Mouse (Mus musculus): ENCODE data around the gene Hbb-bs. TPM values are rescaled to one million over a fixed set of nuclear protein-coding genes. Genes with fewer than 3 reads are reported as not detected.
"Not testable (repeated sequence)": the region's sequence is repeated elsewhere in the genome, so short reads cannot be mapped to it uniquely, and the experiment has no call there.

Gene Hbb-bs
- total and polyA plus RNA-seq, 2 experiments from 2014 or later = 757 to 815 TPM

- no peak overlapping the region for H3K9ac ChIP-seq
- WGBS = 88% methylated on average over 1 of the region's 1 CpGs
These were observed 16.6 kb downstream of the Hbb-bs start for GRCm38 (mm10) chr7:103811223-103811845.

GRCm38 (mm10) chr7:103810746-103811145 lies 17.1 kb downstream of the Hbb-bs start:
- no peaks in the 10 kb centered on the region for H3K9me3 ChIP-seq (ENCODE audit: low read length)
- no peaks in the 10 kb centered on the region for H3K36me3 ChIP-seq (ENCODE audit: insufficient read depth)
- DNase-seq (no peak), ATAC-seq (no peak)
- WGBS = 81% methylated on average over 3 of the region's 3 CpGs
- H3K27ac ChIP-seq (ENCODE audit: low read depth, low read length) = no peak overlapping the region
- no peak for TF ChIP-seq CTCF (IDR thresholded peaks at IDR 0.05; ENCODE audit: low read depth)
- H3K9ac ChIP-seq = no peak overlapping the region
- H3K4me1 ChIP-seq (ENCODE audit: insufficient read depth) = no peaks in the 10 kb centered on the region
- H3K4me2 ChIP-seq (ENCODE audit: low read depth) = no peak overlapping the region
- H3K4me3 ChIP-seq (ENCODE audit: low read depth, low read length) = no peak overlapping the region
- H3K27me3 ChIP-seq (ENCODE audit: insufficient read depth, low read length) = no peaks in the 10 kb centered on the region

More at GRCm38 (mm10) chr7:103811223-103811845, 16.6 kb downstream of the Hbb-bs start:
- no peak overlapping the region for H3K4me2 ChIP-seq (ENCODE audit: low read depth)
- no peak for DNase-seq
- TF ChIP-seq CTCF (IDR thresholded peaks at IDR 0.05; ENCODE audit: low read depth) = no peak
- no peaks in the 10 kb centered on the region for H3K9me3 ChIP-seq (ENCODE audit: low read length)
- H3K36me3 ChIP-seq (ENCODE audit: insufficient read depth) = no peaks in the 10 kb centered on the region
- no peak for ATAC-seq
- no peak overlapping the region for H3K27ac ChIP-seq (ENCODE audit: low read depth, low read length)
- no peaks in the 10 kb centered on the region for H3K4me1 ChIP-seq (ENCODE audit: insufficient read depth)
- H3K27me3 ChIP-seq (ENCODE audit: insufficient read depth, low read length) = no peaks in the 10 kb centered on the region
- H3K4me3 ChIP-seq (ENCODE audit: low read depth, low read length) = no peak overlapping the region

GRCm38 (mm10) chr7:103810296-103810695 lies 17.6 kb downstream of the Hbb-bs start:
- WGBS = 81% methylated on average over 1 of the region's 1 CpGs
- TF ChIP-seq CTCF (IDR thresholded peaks at IDR 0.05; ENCODE audit: low read depth) = no peak
- Histone ChIP-seq H3K36me3 (ENCODE audit: insufficient read depth) (no peaks in the 10 kb centered on the region), H3K27me3 (ENCODE audit: insufficient read depth, low read length) (no peaks in the 10 kb centered on the region), H3K27ac (ENCODE audit: low read depth, low read length) (no peak overlapping the region), H3K4me3 (ENCODE audit: low read depth, low read length) (no peak overlapping the region), H3K4me1 (ENCODE audit: insufficient read depth) (no peaks in the 10 kb centered on the region), H3K9me3 (ENCODE audit: low read length) (no peaks in the 10 kb centered on the region), H3K4me2 (ENCODE audit: low read depth) (no peak overlapping the region), H3K9ac (no peak overlapping the region)
- DNase-seq (no peak), ATAC-seq (no peak)

- DNase-seq (no peak), ATAC-seq (no peak)
- Histone ChIP-seq H3K4me2 (ENCODE audit: low read depth) (no peak overlapping the region), H3K9ac (no peak overlapping the region), H3K4me3 (ENCODE audit: low read depth, low read length) (no peak overlapping the region), H3K4me1 (ENCODE audit: insufficient read depth) (no peaks in the 10 kb centered on the region), H3K27me3 (ENCODE audit: insufficient read depth, low read length) (no peaks in the 10 kb centered on the region), H3K9me3 (ENCODE audit: low read length) (no peaks in the 10 kb centered on the region), H3K36me3 (ENCODE audit: insufficient read depth) (no peaks in the 10 kb centered on the region), H3K27ac (ENCODE audit: low read depth, low read length) (no peak overlapping the region)
- 67% methylated on average over 1 of the region's 1 CpGs for WGBS
- no peak for TF ChIP-seq CTCF (IDR thresholded peaks at IDR 0.05; ENCODE audit: low read depth)
These were observed 18.1 kb downstream of the Hbb-bs start for GRCm38 (mm10) chr7:103809801-103810155.

- H3K9ac ChIP-seq = no peak overlapping the region
- H3K4me3 ChIP-seq (ENCODE audit: low read depth, low read length) = no peak overlapping the region
- no peaks in the 10 kb centered on the region for H3K9me3 ChIP-seq (ENCODE audit: low read length)
- no peak overlapping the region for H3K4me2 ChIP-seq (ENCODE audit: low read depth)
- 74% methylated on average over 5 of the region's 5 CpGs for whole genome bisulfite sequencing
- ATAC-seq = no peak
- DNase-seq = no peak
- no peak overlapping the region for H3K27ac ChIP-seq (ENCODE audit: low read depth, low read length)
- H3K27me3 ChIP-seq (ENCODE audit: insufficient read depth, low read length) = no peaks in the 10 kb centered on the region
- H3K4me1 ChIP-seq (ENCODE audit: insufficient read depth) = no peaks in the 10 kb centered on the region
- no peak for TF ChIP-seq CTCF (IDR thresholded peaks at IDR 0.05; ENCODE audit: low read depth)
- no peaks in the 10 kb centered on the region for H3K36me3 ChIP-seq (ENCODE audit: insufficient read depth)
These were observed 18.7 kb downstream of the Hbb-bs start for GRCm38 (mm10) chr7:103808971-103809800.

- H3K27ac ChIP-seq (ENCODE audit: low read depth, low read length); H3K4me2 ChIP-seq (ENCODE audit: low read depth); H3K4me3 ChIP-seq (ENCODE audit: low read depth, low read length); DNase-seq; H3K9me3 ChIP-seq (ENCODE audit: low read length); H3K4me1 ChIP-seq (ENCODE audit: insufficient read depth); H3K9ac ChIP-seq; H3K36me3 ChIP-seq (ENCODE audit: insufficient read depth); H3K27me3 ChIP-seq (ENCODE audit: insufficient read depth, low read length); ATAC-seq: not testable (repeated sequence)
- WGBS = 60% methylated on average over 2 of the region's 2 CpGs
These were observed 19.8 kb downstream of the Hbb-bs start for GRCm38 (mm10) chr7:103808120-103808519.

- Histone ChIP-seq H3K36me3 (ENCODE audit: insufficient read depth) (no peaks in the 10 kb centered on the region), H3K4me1 (ENCODE audit: insufficient read depth) (no peaks in the 10 kb centered on the region), H3K27ac (ENCODE audit: low read depth, low read length) (no peak overlapping the region), H3K4me3 (ENCODE audit: low read depth, low read length) (no peak overlapping the region), H3K27me3 (ENCODE audit: insufficient read depth, low read length) (no peaks in the 10 kb centered on the region), H3K4me2 (ENCODE audit: low read depth) (no peak overlapping the region), H3K9me3 (ENCODE audit: low read length) (no peaks in the 10 kb centered on the region), H3K9ac (no peak overlapping the region)
- peak; percentile 58 for TF ChIP-seq CTCF (IDR thresholded peaks at IDR 0.05; ENCODE audit: low read depth)
- ATAC-seq (0 out of 2 replicates have a peak, but pooled peaks have one; percentile 29), DNase-seq (peak; percentile 52)
- WGBS = 47% methylated on average over 1 of the region's 1 CpGs
These were observed 21.0 kb downstream of the Hbb-bs start for GRCm38 (mm10) chr7:103806856-103807255.

All from forebrain, postnatal 0 days (tissue).